Mouse (Mus musculus): ENCODE measurements at regions not wholly inside any gene's neighbourhood (a gene's known extent, or its start where the extent isn't known, plus 50 kb on each side); places are given as distances from the start of the nearest gene placed in this dataset.

DNA sequence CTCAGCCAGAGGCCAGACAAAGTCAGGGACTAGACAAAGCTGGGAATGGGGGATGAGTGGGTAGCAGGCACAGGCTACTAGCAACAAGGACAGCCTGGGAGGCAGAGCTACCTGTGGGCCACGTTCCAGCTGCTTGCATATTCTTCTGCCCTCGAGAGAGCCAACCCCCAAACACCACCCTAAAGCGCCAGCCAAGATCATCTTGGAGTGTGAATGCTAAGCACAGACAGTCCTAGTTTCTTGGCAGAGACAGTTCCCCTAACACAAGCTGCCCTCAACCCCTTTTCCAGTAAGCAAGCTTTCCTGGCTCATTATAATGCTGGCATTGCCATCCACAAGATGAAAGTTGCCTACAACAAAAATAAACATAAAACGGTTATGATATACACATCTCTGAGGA is 336.8 kb upstream of the Gm6657 start:
- no peak overlapping the region for H3K27ac ChIP-seq (ENCODE audit: insufficient read depth, low read depth, low read length, poor library complexity, severe bottlenecking)
- in situ Hi-C loops (cut with MboI; ENCODE audit: low sequenced_read_pairs in 2 of 2, unreplicated experiment in 2 of 2), result no loop called here
- DNase-seq (ENCODE audit: low read depth, low spot score), result no peak
- TF ChIP-seq MAFK (IDR thresholded peaks at IDR 0.05; ENCODE audit: insufficient read depth, low read depth, low read length), result no peak
- TF ChIP-seq ZNF384 (IDR thresholded peaks at IDR 0.05; ENCODE audit: low read depth, low read length), result no peak
- TF ChIP-seq HCFC1 (IDR thresholded peaks at IDR 0.05; ENCODE audit: borderline replicate concordance, insufficient read depth, low read length), result no peak
- TF ChIP-seq CHD2 (IDR thresholded peaks at IDR 0.05; ENCODE audit: low read depth, low read length), result no peak
- no peak for TF ChIP-seq ZC3H11A (IDR thresholded peaks at IDR 0.05; ENCODE audit: borderline replicate concordance, low read depth, low read length)
- no peaks in the 10 kb centered on the region for H3K9me3 ChIP-seq (ENCODE audit: control insufficient read depth, insufficient read depth, low read depth, low read length)
- H3K4me3 ChIP-seq (ENCODE audit: insufficient read depth in 1 of 2, low read depth in 1 of 2, low read length in 2 of 2, poor library complexity in 1 of 2, severe bottlenecking in 1 of 2), result no peak overlapping the region
- no peak overlapping the region for H3K9ac ChIP-seq (ENCODE audit: insufficient read depth, low read depth, low read length, poor library complexity, severe bottlenecking)
- no peaks in the 10 kb centered on the region for H3K4me1 ChIP-seq (ENCODE audit: control insufficient read depth in 2 of 2, insufficient read depth in 2 of 2, low read length in 2 of 2, poor library complexity in 1 of 2)
- no peaks in the 10 kb centered on the region for H3K36me3 ChIP-seq (ENCODE audit: control insufficient read depth, insufficient read depth, low read length, poor library complexity, severe bottlenecking)

DNA sequence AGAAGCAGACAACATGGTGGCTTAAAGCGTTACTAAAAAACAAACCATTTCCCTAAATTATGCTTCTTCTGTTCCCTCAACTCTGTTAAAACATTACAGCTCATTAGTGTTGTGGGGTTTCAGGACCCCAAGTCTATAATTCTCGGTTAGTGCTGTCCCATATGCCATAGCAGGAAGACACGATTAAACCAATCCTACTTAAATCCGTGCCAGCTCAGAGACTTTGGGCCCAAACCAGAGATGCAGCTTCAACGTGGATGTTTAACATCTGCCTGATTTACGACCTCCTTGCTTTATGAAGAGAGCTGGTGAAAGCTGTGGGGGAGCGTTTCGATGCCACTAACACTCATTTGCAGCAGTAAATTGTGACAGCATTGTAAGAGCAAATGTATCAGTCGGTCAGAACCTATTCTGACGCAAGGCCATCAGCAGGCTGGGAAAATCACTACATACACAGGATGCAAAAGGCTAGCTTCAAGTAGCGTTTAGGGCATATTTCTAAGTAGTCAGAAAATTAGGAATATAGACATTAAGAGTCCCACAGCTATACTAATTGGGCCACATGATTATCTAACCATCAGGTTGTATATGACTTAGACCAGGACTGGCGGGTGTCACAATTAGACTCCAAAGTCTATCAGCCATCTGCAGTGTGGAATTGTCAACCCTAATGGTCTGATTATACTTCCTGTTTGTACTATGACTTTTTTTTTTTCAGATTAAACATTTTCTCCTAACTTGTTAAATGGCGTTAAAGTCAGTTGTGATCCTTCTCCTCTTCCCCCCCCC is 333.1 kb upstream of the Gm6657 start:
- DNase-seq (ENCODE audit: low read depth, low spot score), result no peak
- in situ Hi-C loops (cut with MboI; ENCODE audit: low sequenced_read_pairs in 2 of 2, unreplicated experiment in 2 of 2), result no loop called here
- Histone ChIP-seq H3K4me3 (ENCODE audit: insufficient read depth in 1 of 2, low read depth in 1 of 2, low read length in 2 of 2, poor library complexity in 1 of 2, severe bottlenecking in 1 of 2) (no peak overlapping the region), H3K9ac (ENCODE audit: insufficient read depth, low read depth, low read length, poor library complexity, severe bottlenecking) (no peak overlapping the region), H3K27ac (ENCODE audit: insufficient read depth, low read depth, low read length, poor library complexity, severe bottlenecking) (no peak overlapping the region), H3K36me3 (ENCODE audit: control insufficient read depth, insufficient read depth, low read length, poor library complexity, severe bottlenecking) (no peaks in the 10 kb centered on the region), H3K9me3 (ENCODE audit: control insufficient read depth, insufficient read depth, low read depth, low read length) (no peaks in the 10 kb centered on the region), H3K4me1 (ENCODE audit: control insufficient read depth in 2 of 2, insufficient read depth in 2 of 2, low read length in 2 of 2, poor library complexity in 1 of 2) (no peaks in the 10 kb centered on the region)
- no peak for TF ChIP-seq ZNF384 (IDR thresholded peaks at IDR 0.05; ENCODE audit: low read depth, low read length)
- no peak for TF ChIP-seq ZC3H11A (IDR thresholded peaks at IDR 0.05; ENCODE audit: borderline replicate concordance, low read depth, low read length)
- no peak for TF ChIP-seq CHD2 (IDR thresholded peaks at IDR 0.05; ENCODE audit: low read depth, low read length)
- TF ChIP-seq HCFC1 (IDR thresholded peaks at IDR 0.05; ENCODE audit: borderline replicate concordance, insufficient read depth, low read length), result no peak
- no peak for TF ChIP-seq MAFK (IDR thresholded peaks at IDR 0.05; ENCODE audit: insufficient read depth, low read depth, low read length)

DNA sequence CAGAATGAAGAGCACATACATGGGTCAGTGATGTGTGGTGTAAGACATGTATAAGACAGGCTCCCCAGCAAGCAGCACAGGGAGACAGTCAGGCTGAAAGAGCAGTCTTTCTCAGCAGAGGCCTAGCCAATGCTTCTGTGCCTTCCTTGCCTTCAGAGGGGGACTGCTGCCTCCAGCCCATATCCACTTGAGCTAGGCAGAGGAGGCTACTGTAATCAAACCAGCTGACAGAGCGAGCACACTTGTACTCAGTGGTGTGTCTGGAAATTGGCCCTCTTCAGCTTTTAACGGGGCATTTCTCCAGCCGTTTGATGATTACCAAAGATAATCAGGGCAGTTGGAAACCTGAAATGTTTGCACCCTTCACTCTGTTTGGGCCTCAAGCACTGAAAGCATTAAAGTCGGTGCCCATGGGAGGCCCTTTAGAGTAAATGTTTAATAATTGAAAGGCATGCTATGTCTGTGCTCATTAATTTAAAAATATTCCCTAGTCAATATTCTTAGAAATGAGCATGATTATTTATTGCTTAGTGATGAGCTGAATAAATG is 326.0 kb upstream of the Gm6657 start:
- TF ChIP-seq ZNF384 (IDR thresholded peaks at IDR 0.05; ENCODE audit: low read depth, low read length), result no peak
- TF ChIP-seq CHD2 (IDR thresholded peaks at IDR 0.05; ENCODE audit: low read depth, low read length), result no peak
- TF ChIP-seq MAFK (IDR thresholded peaks at IDR 0.05; ENCODE audit: insufficient read depth, low read depth, low read length), result no peak
- no peak for TF ChIP-seq ZC3H11A (IDR thresholded peaks at IDR 0.05; ENCODE audit: borderline replicate concordance, low read depth, low read length)
- DNase-seq (ENCODE audit: low read depth, low spot score), result no peak

DNA sequence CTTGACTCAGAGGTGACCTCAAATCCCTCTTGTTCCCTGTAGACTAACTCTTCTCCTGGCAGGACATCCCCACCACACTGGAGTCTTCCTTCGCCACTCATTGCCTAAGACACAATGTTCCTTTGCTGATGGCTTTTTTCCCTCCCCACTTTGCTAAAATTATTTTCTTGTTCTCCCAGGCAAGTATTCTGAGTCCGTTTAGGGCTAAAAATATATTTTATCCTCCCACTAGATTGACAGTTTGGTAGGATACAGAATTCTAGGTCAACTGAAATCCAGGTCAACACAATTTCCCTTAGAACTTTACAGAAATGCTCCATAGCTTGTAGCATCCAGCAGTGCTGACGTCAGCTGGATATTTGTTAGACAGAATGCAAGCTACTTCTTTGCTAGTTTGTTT is 324.7 kb upstream of the Gm6657 start:
- Histone ChIP-seq H3K4me3 (ENCODE audit: insufficient read depth in 1 of 2, low read depth in 1 of 2, low read length in 2 of 2, poor library complexity in 1 of 2, severe bottlenecking in 1 of 2) (no peak overlapping the region), H3K27ac (ENCODE audit: insufficient read depth, low read depth, low read length, poor library complexity, severe bottlenecking) (no peak overlapping the region), H3K36me3 (ENCODE audit: control insufficient read depth, insufficient read depth, low read length, poor library complexity, severe bottlenecking) (no peaks in the 10 kb centered on the region), H3K9ac (ENCODE audit: insufficient read depth, low read depth, low read length, poor library complexity, severe bottlenecking) (no peak overlapping the region), H3K9me3 (ENCODE audit: control insufficient read depth, insufficient read depth, low read depth, low read length) (no peaks in the 10 kb centered on the region), H3K4me1 (ENCODE audit: control insufficient read depth in 2 of 2, insufficient read depth in 2 of 2, low read length in 2 of 2, poor library complexity in 1 of 2) (no peaks in the 10 kb centered on the region)
- DNase-seq (ENCODE audit: low read depth, low spot score), result no peak
- in situ Hi-C loops (cut with MboI; ENCODE audit: low sequenced_read_pairs in 2 of 2, unreplicated experiment in 2 of 2), result no loop called here
- no peak for TF ChIP-seq MAFK (IDR thresholded peaks at IDR 0.05; ENCODE audit: insufficient read depth, low read depth, low read length)
- no peak for TF ChIP-seq ZC3H11A (IDR thresholded peaks at IDR 0.05; ENCODE audit: borderline replicate concordance, low read depth, low read length)
- no peak for TF ChIP-seq HCFC1 (IDR thresholded peaks at IDR 0.05; ENCODE audit: borderline replicate concordance, insufficient read depth, low read length)
- TF ChIP-seq CHD2 (IDR thresholded peaks at IDR 0.05; ENCODE audit: low read depth, low read length), result no peak
- TF ChIP-seq ZNF384 (IDR thresholded peaks at IDR 0.05; ENCODE audit: low read depth, low read length), result no peak

More for the DNA sequence above, 326.0 kb upstream of the Gm6657 start:
- no peak overlapping the region for H3K27ac ChIP-seq (ENCODE audit: insufficient read depth, low read depth, low read length, poor library complexity, severe bottlenecking)
- no peaks in the 10 kb centered on the region for H3K9me3 ChIP-seq (ENCODE audit: control insufficient read depth, insufficient read depth, low read depth, low read length)
- no peak overlapping the region for H3K4me3 ChIP-seq (ENCODE audit: insufficient read depth in 1 of 2, low read depth in 1 of 2, low read length in 2 of 2, poor library complexity in 1 of 2, severe bottlenecking in 1 of 2)
- H3K36me3 ChIP-seq (ENCODE audit: control insufficient read depth, insufficient read depth, low read length, poor library complexity, severe bottlenecking), result no peaks in the 10 kb centered on the region
- no peak overlapping the region for H3K9ac ChIP-seq (ENCODE audit: insufficient read depth, low read depth, low read length, poor library complexity, severe bottlenecking)
- in situ Hi-C loops (cut with MboI; ENCODE audit: low sequenced_read_pairs in 2 of 2, unreplicated experiment in 2 of 2), result no loop called here
- no peaks in the 10 kb centered on the region for H3K4me1 ChIP-seq (ENCODE audit: control insufficient read depth in 2 of 2, insufficient read depth in 2 of 2, low read length in 2 of 2, poor library complexity in 1 of 2)
